Mouse (Mus musculus) heart, adult 9 months (tissue): ENCODE results near the gene Tbc1d4.

Source experiments
- DNase-seq, 2 experiments: peaks; one replicate each; pipeline ENCODE4 v3.0.0; 2022; ENCODE audit warnings: low spot score in 2 of 2

Gene Tbc1d4

DNA sequence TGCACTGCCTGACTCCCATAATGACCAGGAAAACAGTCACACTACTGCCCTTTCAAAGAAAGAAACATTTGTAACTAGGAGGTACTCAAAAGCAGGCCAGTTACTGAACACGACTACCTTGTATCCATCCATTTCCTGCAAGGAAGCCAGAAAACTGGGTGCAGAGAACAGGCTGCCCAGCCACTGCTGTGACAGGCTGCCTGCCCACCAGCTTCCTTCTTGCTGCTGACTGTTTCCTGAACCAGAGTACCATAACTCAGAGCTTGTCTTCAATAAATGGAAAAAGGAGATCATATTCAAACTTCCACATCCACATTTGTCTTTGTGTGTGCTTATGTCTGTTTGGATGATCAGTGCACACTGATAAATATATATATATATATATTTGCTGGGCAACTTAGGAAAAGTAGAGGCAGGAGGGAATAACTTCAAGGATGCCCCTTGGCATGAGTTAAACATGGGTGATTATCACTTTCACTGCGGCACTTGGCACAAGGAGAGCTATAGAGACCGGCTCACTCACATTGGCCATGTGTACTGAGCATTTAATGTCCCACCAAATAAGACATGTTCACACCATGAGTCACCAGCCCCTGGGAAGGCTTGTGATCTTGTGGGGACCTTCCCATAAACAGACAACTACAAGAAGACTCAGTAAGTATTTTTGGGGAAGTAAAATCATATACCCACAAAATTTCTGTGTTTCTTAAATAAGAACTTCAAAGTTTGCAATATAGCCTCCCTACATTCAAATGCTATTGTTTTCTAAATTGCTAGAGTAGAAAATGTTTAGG, 105.6 kb downstream of the Tbc1d4 start:
- DNase-seq, result no peak

DNA sequence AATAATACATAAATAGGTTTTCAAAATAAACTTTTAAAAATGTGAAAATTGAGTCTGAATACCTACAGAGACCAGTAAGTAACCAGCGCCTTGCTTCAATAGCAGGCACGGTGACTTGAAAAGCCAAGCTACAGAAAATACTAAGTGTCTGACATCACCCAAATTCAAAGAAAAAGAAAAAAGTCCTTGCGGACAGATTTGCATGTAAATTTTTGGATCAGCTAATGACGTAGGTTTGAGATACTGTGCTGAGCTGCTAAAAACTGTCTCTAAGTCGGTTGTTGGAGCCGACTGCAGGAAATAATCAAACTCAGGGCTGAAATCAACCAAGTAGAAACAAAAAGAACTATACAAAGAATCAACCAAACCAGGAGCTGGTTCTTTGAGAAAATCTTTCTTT, 107.1 kb downstream of the Tbc1d4 start:
- DNase-seq, result no peak

DNA sequence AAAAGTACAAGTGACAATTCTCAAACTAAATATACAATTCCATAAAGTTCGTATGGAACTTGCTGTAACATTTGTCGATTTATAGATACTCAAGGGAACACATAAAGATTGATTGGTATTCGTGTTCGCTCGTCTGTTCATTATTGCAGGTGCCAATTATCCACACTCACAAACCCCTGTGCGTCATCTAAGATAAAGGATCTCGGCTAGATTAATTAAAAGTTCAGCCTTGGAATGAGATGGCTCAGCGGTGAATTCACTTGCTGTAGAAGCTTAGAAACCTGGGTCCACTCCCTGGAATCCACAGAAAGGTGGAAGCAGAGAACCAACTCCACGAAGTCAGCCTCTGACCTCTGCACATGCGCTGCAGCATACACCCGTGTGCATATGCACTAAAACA, 107.5 kb downstream of the Tbc1d4 start:
- DNase-seq, result no peak

DNA sequence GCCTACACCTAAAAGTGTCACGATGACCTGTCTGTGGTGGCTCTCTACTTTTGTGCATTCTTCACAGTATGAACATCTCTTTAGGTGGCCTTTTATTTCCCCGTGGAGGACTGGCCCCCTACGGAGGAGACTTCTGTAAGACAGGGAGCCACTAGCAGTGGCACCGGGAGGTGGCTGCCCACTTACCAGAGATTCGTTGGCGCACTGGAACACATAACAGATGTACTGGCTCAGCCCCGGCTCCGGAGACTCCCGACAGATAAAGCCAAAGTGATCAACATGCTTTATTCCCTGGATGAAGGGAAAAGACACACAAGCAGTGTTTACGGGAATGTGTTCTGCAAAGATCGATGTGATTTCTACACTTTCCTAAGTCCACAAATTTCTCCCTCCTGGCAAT, 108.2 kb downstream of the Tbc1d4 start:
- no peak for DNase-seq

DNA sequence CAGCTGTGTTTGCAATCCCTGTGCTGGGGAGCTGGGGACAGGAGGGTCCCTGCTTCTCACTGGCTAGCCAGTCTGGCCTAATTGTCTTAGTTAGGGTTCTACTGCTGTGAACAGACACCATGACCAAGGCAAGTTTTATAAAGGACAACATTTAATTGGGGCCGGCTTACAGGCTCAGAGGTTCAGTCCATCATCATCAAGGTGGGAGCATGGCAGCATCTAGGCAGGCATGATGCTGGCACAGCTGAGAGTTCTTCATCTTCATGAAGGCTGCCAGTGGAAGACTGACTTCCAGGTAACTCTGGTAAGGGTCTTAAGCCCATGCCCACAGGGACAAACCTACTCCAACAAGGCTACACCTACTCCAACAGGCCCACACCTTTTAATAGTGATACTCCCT, 109.2 kb downstream of the Tbc1d4 start:
- no peak for DNase-seq

DNA sequence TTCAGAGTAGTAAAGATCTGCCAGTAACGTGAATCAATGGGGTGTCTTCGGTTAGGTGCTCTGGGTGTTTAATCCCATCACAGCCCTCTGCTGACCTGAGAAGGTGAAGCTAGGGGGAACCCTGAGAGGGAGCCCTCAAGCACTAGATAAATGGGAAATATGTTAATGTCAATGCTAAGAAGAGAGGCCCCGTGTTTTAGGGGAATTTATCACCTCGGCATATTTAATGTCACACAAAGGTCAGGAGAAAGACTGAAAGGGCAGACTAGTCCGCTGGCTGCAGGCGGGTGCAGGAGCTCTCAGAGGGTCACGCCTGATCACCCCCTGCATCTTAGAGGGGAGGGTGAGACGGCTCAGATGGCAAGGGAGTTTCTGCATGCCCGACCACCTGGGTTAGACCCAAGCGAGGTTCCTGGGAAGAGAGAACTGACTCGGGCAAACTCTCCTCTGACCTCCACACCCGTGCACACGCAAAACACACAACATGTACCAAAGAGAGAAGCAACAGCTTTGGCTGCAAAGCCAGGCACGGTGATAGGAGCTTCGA, 120.7 kb downstream of the Tbc1d4 start:
- no peak for DNase-seq

DNA sequence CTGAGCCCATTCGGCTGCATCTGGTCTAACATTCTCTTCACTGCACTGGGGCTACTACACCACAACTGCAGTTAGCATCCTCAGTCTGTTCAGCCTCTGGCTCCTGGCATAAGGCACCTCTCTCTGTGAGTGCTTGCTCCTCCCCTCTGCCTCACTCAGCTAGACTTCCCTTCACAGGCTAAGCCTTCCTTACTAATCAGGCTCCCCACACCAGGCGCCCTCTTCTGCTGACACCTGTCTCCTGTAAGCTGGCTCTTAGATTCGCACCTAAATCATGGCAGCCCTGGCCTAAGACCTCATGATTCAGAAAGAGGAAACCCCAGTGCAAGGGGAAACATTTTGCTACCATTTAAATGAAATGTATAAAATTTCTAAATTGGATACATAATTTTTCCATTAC, 122.4 kb downstream of the Tbc1d4 start:
- no peak for DNase-seq

DNA sequence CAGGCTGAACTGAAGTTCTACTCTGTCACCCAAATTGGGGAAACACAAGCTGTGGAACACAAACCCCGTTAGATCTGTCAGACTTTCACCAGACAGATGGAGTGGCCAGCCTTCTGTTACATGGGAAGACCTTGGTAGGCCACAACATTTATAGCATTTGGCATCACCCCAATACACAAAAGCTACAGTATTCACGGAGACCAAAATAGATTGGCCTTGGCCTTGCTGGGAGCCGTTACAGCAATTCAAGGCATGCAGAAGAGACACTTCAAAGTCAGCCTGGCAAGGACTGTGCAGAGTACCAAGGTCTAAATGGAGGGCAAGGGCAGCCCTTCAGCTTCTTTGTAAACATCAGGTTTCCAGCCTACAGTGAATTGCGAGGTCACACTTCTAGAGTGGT, 125.8 kb downstream of the Tbc1d4 start:
- DNase-seq, result peak; percentile 52 to 75

DNA sequence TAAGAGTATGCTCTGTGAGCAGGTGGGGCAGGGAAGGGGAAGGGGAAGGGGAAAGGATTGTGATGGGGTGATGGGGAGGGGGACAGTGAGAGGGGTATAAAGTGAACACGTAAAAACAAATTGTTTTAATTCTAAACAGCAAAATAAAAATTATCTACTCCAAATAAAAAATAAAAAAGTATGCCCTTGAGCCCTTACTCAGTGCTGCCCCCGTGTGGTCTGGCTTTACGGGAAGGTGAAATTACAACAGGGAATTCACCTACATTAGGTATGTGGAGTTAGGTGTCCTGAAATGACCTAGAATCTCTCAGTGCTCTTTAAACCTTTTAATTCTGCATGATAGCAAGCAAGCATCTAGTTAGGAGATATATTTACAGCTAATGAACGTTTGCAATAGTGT, 126.7 kb downstream of the Tbc1d4 start:
- DNase-seq, result no peak

DNA sequence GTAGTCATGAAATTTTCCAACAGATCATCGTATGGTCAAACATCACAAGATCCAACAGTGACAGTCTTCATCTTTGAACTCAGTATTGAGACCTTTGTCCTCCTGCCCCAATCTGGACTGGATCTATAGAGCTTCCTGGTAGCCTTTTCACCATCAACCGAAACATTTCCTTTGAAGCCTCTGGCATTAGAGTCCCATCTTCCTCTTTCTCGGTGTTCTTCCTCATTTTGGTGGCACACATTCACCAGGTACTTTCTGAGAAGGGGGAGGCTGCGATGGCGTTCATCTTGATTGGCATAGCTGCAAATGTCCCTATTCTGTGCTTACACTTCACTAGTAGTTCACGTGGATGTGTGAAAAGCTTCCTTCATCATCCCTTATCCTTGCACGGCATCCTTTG, 127.8 kb downstream of the Tbc1d4 start:
- no peak for DNase-seq

DNA sequence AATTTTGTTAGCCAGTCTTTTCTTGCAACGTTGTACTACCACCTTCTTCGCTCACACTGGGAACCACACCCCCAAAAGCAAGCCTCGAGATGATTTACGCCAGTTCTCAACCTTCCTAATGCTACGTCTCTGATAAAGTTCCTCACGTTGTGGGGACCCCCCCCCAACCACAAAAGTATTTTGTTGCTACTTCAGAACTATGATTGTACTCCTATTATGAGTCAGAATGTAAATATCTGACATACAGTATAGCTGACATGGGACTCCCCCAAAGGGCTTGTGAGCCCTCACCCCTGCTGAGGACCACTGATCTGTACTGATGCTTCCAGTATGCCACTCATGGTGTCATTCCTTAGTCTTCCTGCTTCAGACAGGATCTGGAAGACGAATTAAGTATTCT, 128.4 kb downstream of the Tbc1d4 start:
- no peak for DNase-seq

DNA sequence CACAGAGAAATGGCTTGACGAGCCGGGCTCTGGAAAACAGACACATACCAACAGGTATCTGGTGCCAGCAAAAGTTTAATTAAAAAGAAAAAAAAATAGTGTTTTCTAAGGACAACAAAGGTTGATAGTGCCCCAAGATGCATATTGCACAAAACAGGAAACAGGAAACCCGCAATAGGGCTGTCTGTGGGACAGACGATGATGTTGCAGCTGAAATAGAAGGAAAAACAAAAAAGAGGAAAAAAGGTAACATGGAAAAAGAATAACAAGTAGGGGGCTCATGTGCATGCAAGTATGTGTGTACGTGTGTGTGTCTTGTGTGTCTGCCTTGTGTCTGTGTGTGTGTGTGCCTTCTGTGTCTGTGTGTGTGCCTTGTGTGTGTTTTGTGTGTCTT, 131.2 kb downstream of the Tbc1d4 start:
- no peak for DNase-seq

DNA sequence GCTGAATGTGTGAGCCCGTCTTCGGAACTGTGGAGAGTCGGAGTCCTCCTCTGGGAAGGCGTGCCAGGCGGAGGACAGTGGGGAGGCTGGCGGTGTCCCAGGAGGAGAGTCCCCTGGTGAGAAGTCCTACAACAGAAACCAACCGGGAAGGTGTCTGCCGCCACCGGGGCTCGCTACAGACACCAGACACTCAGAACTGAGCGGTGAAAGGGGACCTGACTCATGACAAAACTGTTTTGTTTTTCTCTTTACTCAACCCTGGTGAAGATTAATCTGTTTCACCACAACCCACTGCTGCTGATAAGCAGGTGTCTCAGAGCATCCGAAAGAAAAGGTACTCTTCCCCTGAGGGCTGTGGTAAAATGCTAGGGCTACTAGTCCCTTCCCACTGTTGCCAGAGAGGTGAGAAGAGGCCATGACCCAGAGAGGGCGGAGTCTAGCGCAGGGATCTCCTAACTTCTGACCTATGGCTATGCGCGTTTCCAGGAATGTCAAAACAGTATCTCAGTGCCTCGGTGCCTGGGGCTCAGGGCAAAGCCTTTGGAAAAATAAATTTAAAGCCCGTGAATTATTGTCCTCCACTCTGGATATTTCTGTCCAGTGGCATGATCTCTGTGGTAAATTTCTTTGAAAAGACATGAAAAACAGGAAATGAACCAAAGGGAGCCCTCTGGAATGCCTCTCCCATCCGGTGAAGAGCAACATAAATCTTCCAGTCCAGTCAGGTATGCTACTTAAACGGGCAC, 131.7 kb downstream of the Tbc1d4 start:
- no peak for DNase-seq

DNA sequence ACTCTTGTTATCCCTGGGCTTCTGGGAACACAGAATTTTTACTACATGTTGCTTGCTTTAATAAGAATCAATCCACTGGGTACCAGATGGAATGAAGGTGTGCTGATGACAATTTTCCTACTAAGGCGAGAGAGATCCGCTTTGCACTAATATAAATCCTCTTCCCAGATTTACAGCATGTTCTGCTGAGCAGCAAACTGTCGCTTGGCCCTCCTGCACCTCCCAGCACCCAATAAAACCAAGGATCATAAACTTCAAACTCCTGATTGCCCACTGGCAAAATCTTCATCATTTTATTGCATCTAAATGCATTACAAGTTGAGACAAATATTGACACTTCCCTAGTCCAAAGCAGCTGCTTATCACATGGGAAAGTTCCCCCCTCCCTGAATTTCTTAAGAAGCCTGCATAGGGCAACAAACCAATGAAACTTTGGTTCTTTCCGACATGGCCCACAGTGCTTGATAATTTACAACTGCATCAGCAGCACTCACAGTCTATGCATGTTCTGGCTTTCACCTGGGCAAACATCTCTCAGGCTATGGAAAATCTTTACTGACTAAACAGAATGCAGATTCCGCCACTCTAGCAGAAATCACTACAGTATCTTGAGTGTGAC, 139.4 kb downstream of the Tbc1d4 start:
- no peak for DNase-seq

DNA sequence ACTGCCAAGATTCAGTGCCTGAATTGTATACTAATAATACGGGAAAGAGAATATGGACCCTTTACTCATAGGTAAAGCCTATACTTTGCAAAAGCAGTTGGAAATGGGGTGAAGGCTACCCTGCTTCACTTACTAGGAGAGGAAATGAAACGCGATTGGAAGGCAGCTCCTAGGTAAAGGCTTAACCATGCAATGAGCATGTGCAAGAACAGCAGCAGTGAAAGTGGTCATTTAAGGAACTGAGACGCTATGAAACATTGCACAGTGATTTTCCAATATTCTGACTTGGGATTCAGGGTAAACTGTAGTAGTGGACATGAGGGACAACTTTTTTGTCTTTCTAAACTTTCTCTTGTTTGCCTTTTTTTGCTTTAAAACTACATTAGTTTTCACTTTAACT, 140.8 kb downstream of the Tbc1d4 start:
- no peak for DNase-seq

DNA sequence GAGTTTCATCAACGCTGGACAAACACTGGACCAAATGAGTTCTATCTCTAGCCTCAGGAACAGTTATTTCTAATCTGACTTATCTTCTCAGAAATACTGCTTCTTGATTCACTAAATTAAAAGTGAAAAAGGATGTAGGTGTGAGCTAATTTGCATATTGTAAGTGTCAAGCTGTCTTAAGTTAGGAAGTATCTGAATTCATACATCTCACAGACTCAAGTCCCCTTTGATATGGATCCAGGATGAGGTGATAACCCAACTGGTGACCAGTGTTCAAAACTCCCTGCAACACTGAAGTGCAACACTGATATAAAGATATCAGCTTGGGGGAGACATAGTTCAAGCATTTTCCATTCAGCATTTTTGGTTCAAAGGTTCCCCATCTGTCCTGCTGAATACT, 141.5 kb downstream of the Tbc1d4 start:
- no peak for DNase-seq

DNA sequence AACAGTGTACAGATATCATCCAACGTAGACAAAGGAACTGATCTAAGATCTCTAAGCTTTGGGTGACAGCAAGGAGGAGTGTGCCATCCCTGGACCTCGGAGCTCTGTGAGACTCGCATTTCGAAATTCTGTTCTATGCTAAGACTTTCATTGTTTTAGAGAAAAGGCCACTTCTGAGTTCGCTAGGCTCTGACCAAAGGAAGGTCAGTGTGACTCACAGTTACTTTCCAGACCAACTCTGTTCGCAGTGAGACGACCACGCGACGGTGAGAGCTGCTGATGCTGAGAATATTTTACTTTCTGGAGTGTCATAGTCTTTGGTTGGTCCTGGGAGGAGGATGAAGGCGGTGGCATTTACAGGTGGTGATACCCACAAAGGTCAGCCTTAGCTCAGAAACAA, 142.5 kb downstream of the Tbc1d4 start:
- DNase-seq, result no peak

DNA sequence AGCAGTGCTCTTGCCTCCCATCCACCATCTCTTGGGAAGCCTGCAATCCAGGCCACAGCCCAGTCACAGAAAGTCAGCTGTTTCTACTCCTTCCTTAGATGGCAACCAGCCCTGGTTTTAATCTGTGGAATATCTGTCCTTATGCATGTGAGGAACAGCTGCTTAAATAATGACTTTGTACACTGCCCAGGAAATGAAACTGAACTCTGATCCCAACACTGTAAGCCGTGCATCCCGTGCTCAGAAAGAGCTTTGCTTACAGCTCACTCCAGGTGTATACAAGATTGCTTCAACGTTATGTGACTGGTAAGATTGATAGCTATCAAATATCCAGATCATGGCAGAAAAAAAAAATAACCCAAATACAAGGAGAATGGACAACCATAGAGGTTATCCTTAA, 143.1 kb downstream of the Tbc1d4 start:
- no peak for DNase-seq

DNA sequence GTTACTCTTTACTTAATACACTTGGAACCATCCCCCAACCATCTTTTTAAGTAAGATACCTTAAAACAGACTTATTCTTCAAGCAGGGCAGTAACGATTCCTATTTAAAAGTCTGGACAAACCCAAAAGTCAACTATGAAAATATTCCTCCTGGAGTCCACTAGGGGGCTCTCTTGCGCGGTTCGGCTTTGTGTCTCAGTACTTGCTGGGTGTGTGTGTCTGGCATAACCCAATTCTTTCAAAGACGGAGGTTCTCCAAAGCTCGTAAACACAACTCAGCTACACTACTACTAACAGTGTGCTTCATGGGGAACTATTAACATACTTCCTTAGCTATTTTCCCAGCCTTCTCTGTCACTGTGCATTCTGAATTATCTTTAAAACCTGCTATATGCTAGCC, 148.2 kb downstream of the Tbc1d4 start:
- peak; percentile 4 to 37 for DNase-seq

DNA sequence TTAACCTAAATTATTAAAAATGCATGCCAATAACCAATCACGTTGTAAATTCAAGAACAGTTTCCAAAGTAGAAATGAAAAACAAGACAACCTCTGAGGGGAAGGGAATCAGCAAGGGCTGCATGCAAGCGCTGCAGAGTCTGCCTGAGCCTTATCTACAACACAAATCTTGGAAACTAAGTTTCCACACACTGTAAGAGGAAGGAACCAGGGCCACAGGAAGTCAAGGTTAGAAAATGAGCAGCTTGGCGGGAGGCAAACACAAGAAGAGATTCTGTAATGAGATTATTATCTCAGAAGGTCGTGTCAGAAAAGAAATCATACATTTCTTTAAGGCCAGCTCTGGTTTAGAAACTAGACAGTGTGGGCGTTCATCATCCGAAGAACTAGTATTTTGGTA, 156.1 kb downstream of the Tbc1d4 start:
- DNase-seq, result no peak

DNA sequence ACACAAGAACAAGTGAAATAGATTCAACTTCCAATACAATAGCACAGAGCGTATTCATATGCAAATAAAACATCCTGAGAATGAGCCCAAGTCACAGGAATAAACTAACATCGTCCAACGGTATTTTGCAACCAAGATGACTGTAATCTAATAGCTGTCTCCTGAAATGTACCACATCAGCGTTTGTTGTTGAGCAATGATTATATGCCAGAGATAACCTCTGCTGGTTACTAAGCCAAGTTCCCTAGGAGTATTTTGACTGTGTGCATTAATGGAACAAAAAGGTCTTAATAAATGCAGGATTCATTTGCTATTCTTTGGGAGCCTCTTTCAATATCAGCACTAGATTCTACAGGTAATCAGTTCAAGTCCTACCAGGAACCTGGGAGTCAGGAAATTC, 161.1 kb downstream of the Tbc1d4 start:
- DNase-seq, result no peak

DNA sequence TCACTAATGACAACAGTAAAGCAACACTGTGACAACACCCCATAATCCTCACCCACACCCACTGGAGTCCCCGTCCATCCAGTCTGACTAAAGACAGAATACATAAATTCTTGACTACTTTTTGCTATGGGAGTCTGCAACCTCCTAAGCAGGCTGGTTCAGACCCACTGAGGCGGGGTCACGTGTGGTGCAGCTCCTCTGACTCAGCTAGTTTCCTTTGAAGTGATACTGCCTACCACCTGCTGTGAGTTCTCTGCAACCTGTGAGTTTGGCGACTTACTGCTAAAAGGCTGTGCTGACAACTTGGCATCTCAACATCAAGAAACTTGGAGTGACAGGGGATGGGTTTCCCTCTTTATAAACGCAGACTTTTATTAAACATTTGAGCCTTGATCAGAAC, 163.8 kb downstream of the Tbc1d4 start:
- DNase-seq, result no peak

DNA sequence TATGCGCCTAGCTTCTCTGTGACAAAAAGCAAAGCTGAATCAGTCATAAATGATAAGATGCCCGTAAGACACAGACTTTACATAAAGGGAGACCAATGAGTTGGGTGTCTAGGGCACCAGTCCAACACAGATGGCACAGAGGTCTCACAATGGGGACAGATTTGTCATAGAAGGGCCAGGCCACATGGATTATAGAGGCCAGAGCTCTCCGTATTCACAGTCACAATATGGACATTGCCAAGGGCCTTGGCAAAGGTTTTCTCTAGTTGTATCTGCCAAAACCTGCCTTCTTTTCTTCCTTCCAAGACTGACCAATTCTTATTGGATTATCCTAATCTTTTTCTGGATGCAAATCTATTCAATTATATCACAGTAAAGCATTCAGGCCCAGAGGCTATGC, 171.1 kb downstream of the Tbc1d4 start:
- no peak for DNase-seq
